Mouse (Mus musculus) CD8-positive naive resting alpha-beta T cell, adult 2 months (primary cell): ENCODE measurements around the gene Lamc2.
A peak's percentile ranks its signal among the peaks of the same experiment; 100 is the strongest.

Experiments
- DNase-seq, 2 experiments: peaks; one replicate each; pipeline ENCODE4 v3.0.0; 2022; ENCODE audit warnings: low read depth in 2 of 2, low spot score in 2 of 2

The Lamc2 gene

DNA sequence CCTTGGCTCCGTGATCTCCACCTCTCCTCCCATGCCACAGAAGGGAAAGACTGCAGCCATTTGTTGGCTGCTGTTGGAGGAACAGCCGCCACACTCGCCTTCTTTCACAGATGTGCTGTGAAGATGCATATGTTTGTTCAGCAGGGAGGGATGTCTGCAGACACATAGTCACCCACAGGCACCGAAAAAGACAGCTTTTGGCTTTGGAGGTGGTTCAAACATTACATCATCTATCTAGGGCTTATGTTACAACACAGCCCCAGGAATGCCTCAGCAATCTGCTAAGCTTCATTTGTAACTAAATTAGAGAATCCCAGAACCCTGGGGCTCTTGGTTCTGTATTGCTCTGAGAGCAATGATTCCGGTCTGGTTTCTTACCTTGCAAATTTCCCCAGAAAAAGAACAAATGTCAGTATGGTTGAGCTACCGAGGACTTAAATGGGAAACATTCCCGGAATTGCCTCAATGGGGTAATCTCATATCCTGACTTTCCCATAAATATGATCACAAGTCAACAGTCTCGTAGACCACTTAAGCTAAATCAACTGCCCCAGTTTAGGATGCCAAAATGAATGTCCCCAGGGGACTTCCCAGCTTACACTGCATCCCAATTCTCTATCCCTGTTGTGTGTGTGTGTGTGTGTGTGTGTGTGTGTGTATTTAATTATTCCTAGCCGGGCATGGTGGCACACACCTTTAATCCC is 5.5 kb downstream of the Lamc2 start:
- DNase-seq: no peak

DNA sequence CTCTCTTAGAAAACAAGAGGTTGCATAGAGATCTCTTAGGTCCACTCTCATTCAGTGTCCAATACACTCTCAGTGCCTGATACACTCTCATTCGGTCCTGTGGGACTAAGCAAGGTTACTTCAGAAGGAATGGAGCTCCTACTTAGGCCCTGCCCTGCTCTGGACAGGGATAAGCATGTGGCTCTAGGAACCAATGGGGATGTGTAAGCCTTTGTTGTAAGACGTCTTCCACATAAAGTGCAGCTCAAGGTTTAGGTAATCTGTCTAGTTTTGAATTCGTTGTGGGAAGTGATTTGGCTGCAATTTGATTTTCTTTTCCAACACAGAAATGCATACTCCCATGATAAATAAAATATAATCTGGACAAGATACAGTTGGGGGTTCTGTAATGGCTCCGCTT is 6.1 kb downstream of the Lamc2 start:
- DNase-seq: no peak

DNA sequence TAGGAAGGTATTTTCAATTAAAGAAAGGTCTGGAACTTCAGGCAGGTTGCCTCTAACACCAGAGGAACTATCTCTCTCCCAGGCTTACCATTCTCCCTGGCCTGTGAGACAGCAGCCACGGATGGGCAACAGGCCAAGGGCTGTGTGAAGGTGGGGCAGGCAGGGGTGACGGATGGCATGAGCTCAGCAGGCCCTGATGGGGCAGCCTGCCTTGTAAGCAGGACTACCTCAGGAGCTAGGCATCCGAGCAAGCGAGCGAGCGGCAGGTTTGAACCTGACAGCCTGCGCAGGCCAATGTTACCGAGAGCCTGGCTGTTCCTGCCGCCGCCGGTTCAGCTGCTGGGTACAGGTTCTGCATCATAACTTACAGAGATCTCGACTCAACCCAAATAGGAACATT is 11.4 kb downstream of the Lamc2 start:
- no peak for DNase-seq

DNA sequence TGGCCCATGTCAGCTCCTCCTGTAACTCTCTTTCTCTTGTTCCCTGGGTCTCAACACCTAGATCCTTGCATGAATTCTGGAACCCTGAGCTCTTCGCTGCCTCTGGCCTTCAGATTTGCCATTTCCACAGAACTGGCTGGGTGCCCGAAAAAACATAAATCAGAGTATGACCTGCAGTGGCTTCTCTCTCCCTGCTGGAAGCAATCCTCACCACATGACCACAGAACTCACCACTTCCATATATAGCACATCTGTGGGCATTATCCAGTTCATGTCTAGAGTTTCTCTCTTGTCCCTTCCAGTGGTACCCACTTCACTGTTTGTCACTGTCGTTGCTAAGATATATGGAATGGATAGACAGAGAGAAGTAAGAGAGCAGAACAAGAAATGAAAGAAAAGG is 13.0 kb downstream of the Lamc2 start:
- DNase-seq: no peak

DNA sequence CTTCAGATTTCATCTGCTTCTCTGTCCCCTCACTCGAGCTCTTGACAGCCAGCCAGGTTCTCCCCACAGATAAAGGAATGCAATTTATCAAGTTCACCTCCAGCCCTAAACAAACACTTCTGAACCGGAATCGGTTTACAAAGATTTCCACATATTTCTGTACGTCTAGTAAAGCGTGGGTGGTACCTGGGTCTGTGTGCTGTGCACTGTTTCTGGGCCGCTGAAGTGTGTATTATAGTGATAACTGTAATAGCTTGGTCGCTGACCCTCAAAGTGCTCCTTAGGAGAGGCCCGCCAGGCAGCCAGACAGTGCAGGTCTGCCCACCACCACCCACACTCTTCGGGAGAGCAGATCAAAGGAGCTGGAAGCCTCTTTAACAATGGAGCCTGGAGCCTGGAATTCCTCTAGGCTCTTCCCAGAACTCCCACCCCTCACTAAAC is 13.9 kb downstream of the Lamc2 start:
- no peak for DNase-seq

DNA sequence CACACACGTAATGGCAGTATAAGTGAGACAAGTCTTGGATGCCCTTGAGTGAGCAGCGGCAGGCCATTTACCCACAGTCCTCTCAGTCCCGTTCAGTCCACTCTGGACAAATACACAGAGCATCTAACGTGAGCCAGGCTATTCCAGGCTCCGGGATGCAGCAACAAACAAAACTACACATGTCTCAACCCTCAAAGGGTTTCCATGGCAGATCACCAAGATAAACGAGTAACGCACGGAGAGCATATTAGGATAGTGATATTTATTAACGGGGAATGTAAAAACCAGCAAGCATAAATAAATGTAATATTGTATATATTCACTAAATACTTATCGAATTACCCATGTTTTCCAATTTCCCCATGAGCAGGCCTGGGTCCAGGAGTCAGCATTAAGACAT is 15.2 kb downstream of the Lamc2 start:
- DNase-seq: no peak

DNA sequence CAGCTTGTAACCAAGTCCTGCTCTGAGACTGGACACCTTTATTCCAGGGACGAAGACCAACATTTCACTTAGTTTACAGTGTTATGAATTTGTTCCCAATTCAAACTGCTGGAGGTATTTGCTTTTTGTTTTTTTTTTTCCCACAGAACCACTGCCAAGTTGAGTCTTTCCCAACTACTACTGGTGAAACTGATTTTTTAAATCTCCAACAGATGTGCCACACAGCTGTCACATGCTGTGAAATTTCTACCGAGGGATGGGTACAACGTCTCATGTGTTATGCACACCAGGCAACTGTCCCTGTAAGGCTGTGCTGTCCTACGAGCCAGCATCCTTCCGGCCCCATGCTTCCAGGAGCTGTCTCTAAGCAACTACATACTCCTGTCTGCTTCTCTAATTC is 18.0 kb downstream of the Lamc2 start:
- no peak for DNase-seq

DNA sequence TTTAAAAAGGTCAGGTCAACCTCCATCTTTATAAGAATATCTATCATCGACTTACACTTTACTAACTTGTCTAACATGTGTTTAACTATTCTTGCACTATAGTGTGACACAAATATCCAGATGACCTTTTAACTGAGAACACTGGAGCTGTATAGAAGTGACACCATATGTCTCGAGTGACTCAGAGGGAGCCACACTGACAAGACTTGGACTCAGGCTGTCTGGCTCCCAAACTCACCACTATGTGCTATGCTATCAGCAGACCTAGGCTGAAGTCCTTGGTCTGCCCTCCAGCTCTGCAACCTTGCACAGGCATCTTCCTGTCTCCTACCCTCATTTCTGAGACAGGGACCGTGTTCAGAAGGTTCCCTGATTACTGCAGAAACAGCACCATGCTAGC is 22.4 kb downstream of the Lamc2 start:
- DNase-seq: no peak

DNA sequence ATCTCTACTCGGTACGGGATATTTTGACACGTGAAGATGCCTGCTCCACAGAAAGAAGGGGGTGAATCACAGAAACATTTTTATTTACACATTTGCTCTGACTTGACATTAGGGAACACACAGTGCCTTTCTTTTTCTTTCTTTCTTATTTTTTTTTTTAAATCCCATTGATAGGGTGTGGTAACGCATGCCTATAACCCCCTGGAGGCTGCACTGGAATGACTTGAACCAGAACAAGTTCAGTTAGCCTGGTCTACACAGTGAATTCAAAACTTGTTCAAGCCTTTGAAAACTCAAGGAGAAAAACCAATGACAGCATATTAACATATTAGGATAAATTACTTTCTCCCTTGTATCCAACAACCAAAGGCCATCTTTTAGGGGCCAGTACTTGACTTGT is 27.1 kb downstream of the Lamc2 start:
- DNase-seq: no peak

DNA sequence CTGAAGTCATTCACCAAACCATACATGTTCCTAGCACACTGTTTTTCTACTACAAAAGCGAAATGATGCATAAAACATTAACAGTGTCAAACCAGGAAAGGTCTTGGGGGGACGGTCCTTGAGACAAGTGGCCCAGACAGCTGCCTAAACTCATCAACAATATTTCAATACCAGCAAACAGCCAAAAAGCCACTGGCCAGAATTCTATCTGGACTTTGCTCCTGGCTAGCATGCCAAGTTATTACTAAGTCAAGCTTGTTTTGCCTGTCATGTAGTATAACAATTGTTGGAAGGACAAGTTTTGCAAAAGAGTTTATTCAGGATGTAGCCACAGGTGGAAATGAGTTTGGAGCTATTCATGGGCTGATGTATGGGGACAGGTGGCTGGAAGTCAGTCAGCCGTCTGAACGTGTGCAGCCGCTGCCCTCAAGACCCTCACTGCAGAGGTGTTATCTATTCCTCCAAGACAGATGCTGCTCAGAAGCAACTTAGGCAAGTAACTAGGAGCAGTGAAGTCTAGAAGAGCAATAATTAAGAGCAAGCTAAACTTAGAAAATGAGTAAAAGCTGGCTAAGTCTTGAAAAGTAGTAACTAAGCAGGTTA is 29.1 kb downstream of the Lamc2 start:
- no peak for DNase-seq

DNA sequence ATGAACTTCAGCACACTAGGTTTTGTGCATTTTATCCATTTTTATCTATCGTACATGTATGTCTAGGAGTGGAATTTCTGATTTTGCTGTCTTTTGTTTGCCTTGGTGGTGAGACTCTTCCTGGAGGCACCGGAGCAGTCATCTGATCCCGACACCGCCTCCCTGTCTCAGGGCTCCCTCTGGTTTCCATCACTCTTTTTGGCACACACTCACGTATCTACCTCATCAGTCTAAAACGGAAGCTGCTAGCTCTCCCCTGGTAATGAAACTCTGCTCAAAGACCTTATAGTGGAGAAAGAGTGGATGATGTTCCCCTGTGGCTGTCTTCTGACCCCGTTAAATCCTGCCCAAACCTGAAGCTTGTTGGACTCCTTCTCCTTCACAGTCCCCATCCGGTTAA is 30.9 kb downstream of the Lamc2 start:
- DNase-seq: no peak

DNA sequence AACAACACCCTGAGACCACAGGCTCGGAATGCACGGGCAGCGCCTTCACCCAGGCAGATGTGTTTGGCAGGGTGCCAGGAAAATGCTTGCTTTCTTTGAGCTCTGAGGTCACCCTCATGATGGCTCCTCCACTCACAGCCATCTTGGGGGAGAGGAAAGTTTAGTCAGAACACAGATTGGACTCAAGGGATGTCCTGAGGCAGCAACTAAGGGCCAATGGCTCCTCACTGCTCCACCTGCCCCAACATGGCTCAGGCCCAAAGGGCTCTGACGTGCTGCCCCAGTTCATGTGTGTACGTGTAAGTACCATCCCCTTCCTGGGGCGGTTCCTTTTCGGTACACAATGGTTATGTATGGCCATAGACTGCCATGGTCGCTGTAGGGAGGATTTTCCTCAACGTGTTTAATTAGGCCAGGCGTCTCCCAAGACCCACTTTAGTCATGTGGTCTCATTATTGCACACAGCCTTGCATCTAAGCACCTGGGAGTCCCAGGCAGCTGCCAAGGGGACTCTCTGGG is 32.6 kb downstream of the Lamc2 start:
- no peak for DNase-seq

DNA sequence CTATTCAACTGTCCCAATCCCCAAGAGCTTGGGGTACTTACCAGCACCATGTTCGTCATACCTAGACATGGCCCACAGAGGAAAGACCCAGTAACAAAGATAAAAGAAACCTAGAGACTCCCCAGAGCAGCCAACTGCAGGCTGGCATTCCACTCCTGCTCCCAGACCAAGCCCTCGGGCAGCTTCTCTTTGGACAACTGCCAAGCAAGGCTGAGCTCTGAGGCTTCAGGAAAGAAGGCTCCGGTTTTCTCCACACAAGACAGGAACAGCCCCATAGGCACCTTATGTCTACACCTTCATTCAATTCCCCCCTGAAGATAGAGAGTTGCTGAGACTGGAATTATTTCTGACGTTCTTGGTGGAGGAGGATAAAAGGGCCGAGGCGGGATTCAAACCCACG is 33.7 kb downstream of the Lamc2 start:
- DNase-seq: no peak

DNA sequence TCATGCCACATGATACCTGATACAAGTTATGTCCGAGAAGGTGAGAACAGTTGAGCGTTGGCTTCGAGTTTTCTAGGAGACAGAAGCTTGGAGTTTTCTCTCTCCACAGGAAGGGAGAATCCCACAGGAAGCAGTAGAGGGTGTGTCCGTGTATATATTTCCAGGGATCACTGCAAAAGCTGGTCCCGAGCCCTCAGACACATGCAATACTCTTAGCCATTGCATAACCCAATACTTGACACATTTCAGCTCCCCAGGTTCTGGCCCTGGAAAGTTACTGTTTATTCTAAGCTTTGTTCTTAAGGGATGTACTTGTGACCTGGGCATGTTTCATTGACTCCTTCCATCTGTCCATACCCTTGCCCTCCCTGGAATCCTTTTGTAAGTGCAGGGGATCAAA is 40.5 kb downstream of the Lamc2 start:
- DNase-seq: no peak

DNA sequence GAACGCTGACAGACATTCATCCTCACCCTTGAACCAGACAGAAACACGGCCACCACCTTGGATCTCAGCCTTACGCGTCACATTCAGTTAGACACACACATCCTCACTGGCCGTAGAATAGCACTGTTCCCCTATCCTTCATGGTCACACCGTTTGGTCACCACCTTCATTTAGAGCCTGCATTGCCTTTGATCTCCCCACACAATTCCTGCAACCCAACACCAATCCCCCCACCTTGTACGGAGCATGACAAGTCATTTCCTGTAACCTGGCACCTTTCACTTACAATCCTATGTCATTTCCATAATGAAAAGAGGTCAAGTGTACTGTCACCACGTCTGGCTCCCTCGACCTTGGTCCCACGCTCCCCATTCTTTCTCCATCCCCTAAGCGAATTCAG is 42.2 kb downstream of the Lamc2 start:
- no peak for DNase-seq

DNA sequence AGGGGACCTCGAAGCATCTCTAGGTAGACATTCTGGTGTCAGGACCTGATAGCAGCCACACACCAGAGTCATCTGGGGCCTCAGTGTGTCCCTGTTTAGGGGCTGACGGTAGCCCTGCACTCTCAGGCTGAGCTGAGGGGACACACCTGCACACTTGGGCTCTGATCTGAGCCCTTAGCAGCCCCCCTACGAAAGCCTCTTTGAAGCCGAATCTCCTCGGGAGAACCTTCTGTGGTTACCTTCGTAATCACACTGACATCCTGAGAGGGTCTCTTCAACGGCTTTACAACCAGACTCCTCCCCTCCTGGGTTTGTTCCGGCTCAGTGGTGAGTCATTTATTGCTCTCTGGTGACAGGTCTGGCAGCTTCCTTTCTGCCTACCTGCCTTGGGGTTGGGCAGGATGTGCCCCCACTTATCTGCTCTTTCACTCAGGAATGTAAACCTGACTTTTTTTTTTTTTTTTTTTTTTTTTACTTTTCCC is 45.5 kb downstream of the Lamc2 start:
- peak; percentile 13 to 39 for DNase-seq

DNA sequence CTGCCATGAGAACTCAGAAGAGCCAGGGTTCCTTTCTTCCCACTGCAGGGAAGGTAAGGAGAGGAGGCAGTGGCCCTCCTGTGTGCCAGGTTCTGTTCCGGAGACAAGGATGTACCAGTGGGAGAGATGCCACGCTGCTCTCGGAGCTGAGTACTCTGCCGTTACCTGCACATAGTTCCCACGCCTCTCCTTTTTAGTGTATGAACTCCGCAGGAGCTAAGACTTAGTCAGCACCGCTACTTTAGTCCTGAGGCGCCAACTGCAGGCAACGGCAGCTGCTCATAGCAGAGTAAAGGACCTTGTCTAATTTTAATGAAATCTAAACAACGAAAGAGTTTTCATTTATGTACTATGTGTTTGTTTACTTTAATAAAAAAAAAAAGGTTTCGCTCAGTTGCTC is 46.0 kb downstream of the Lamc2 start:
- no peak for DNase-seq

DNA sequence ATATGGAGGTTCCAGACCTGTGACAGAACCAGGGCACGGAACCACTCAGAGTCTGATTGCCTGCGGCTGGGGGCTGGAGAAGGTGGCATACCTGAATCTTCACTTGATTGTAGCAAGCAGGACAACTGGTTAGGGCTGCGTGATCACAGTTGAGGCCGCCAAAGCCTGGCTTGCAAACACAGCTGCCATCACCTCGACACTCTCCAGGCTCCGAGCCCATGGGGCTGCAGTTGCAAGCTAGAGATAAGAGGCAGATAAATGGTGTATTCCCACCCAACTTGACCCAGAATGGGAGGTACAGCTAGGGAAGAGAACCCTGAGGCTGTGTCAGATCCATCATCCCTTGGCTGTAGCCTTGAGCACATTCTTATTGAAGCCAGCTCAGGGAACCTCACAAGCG is 46.6 kb downstream of the Lamc2 start:
- DNase-seq: no peak

DNA sequence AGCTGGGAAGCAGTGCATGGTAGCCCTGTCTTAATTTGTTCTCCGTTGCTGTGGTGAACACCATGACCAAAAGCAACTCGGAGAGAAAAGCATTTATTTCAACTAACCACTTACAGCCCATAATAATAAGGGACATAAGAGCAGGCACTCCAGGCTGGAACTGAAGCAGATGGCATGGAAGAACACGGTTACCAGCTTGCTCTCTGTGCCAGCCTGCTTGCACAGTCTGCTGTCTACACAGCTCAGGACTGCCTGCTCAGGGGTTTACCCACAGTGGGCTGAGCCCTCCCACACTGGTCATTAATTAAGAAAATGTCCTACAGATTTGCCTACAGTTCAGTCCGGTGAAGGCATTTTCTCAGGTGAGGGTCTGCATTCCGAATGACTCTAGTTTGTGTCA is 47.8 kb downstream of the Lamc2 start:
- no peak for DNase-seq

DNA sequence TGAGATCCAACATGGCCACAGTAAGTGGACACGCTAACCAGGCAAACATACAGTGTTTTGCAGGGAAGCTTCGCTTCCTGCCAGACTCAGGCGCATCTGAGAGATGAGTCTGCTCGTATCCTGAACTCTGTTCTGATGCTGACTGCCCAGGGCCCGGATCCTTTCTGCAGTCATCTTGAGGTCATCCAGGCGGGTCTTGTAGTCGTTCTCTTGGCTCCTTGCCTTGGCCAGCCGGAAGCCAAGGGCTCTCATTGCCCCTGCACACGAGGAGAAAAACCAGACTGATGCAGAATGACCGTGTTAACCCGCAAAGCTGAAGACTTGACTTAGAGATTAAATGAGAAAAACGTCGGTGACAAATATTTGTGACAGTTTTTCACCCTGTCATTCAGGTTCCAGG is 49.6 kb downstream of the Lamc2 start:
- DNase-seq: no peak

DNA sequence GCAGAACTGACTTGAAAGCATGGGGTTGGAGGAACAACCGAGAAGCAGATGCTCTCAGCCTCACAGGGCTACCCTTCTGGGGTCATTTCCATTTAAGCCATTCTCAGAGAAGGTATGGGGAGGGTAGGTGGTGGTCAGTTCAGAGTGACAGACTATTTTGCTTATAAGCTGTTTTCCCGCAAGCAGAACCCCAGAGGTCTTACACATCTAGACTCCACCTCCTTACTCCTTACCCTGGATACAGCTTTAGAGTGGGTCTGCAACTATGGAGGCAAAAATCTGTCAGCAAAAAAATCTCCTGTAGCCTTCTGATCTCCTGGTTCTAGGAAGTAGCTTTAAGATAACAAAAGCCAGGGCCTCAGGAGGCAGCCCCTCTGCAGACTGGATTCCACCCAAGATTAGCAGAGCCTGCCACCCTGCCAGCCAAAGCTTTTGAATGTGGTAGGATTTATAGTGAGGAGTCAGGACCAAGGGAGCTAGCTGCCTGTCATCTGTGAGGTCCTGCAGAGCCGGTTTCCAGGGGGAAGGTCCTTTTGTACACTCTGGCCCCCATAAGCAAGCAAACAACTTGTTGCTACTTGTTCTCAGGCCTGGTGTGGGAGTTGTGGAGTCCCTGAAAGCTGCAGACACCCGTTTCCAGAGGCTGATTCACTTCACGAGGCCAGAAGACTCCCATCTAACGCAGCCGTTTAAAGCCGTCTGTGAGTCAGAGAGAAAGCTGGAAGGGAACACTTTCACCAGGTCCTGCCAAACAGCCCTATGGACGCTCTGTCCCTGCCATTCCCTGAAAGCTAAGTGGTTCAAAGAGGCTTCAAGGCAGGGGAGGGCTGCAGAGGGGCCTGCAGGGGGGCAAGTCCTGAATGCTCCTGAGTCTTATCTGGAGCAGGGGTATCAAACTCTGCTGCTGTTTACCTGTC is 52.1 kb downstream of the Lamc2 start:
- DNase-seq: no peak
